Mouse (Mus musculus): ENCODE data around the gene Fbxl19.
"Not testable (repeated sequence)": the region's sequence is repeated elsewhere in the genome, so short reads cannot be mapped to it uniquely, and the experiment has no call there.

Fbxl19 gene

DNA sequence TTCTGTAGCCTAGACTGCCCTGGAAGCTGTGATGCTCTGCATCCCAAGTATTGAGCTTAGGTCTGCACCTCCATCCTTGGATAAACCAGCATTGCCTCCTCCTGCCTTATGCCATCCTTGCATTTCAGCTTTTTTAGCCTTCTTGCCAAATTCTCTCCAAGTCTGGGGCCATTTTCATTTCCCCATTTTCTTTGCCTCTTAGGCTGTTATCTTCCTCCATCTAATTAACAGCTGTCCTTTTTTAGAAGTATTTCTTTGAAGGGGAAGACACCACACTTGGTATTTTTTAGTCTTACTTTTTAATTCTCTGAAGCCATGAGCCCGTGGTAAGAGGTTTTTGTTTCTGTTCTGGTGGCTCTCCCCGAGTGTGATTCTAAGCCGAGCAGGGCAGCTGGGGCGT lies 19.3 kb downstream of the Fbxl19 start:
- in situ Hi-C loops (cut with MboI; ENCODE audit: low pct_unique_long_range_greater_than_20kb in 1 of 2, low sequenced_read_pairs in 2 of 2, unreplicated experiment in 1 of 2) = no loop called here

- in situ Hi-C loops (cut with MboI; ENCODE audit: low pct_unique_long_range_greater_than_20kb in 1 of 2, low sequenced_read_pairs in 2 of 2, unreplicated experiment in 1 of 2) = no loop called here
Observed at GRCm38 (mm10) chr7:127765756-127766155, 21.4 kb downstream of the Fbxl19 start.

DNA sequence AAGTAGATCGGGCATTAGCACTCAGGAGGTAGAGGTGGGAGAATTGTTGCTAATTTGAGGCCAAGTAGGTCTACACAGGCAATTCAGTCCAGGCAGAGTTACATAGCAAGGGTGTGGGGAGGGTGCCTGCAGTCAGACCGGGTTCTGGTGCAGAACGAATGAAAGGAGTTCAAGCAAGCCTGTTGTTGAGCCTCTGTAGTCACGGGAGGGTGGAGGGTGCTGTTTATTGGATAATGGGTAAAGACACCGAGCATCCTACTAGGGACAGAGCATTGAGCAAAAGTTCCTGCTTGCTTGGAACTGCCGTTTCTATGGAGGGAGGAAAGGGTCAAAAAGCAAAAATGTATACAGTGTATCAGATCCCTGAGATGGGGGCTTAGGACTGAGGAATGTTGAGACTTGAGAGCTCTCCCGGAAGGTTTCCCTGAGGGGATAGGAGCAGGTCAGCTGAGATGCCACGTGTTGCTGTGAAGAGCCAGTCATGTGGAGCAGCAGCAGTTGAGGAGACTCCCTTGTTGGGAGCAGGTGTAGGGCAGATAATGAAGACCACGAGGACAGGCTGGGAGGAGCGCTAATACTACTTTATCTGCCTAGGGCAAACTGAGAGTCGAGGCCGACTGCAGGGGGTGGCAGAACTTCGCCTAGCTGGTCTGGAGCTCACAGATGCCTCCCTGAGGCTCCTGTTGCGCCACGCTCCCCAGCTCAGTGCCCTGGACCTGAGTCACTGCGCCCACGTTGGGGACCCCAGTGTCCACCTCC lies 22.7 kb downstream of the Fbxl19 start:
- in situ Hi-C loops (cut with MboI; ENCODE audit: low pct_unique_long_range_greater_than_20kb in 1 of 2, low sequenced_read_pairs in 2 of 2, unreplicated experiment in 1 of 2) = no loop called here

DNA sequence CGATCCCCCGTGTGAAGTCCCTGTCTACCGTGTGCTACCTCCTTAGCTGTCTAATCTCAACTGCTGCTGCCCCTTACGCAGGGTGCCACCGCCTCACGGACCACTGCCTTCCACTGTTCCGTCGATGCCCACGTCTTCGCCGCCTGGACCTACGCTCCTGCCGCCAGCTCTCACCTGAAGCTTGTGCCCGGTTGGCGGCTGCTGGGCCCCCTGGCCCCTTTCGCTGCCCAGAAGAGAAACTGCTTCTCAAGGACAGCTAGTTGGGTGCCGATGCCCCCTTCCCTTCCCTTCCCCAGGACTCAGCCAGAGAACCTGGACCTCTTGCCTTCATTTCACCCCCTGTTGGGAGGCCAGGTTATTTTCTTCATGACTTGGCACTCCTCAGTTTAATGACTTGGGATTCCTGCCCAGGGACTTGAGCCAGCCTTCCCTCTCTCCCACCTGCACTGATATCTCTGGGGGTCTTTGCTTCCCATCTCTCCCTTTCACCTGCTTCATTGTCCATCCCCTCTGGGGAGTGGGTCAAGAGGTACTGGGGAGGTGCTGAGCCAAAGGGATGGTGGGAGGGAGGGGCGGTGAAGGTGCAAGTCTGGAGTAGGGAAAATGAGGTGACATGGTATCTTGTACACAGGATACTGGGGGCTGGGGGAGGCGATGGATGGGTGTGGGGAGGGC lies 23.5 kb downstream of the Fbxl19 start:
- in situ Hi-C loops (cut with MboI; ENCODE audit: low pct_unique_long_range_greater_than_20kb in 1 of 2, low sequenced_read_pairs in 2 of 2, unreplicated experiment in 1 of 2) = no loop called here

DNA sequence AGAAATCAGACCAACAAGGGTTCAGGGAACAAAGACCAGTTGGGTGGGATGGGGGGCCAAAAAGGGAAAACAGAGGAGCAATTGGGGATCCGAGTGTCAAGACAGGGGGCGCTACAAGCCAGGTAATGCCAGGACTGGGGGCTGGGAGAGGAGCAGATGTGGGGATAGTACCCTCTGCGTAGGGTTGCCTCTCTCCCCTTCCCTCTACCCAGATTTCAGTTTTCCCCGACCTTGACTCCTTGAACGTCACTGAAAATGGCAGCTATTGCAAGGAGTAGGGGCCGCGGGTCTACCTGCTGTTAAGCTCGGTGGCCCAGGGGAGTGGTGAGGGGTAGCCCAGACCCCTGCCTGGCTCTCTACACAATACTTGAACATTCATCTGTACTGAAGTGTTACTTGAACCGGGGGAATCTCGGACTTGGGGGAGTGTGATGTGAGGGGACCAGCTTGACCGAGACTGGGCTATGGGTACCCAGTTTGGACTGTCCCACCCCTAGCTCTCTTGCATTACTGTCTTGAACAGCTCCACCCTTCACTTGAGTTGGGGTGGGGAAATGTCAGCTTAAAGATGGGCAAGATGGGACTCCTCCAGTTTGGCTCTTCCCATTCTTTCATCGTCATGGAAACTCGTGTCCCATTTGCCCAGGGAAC lies 24.1 kb downstream of the Fbxl19 start:
- in situ Hi-C loops (cut with MboI; ENCODE audit: low pct_unique_long_range_greater_than_20kb in 1 of 2, low sequenced_read_pairs in 2 of 2, unreplicated experiment in 1 of 2) = no loop called here

DNA sequence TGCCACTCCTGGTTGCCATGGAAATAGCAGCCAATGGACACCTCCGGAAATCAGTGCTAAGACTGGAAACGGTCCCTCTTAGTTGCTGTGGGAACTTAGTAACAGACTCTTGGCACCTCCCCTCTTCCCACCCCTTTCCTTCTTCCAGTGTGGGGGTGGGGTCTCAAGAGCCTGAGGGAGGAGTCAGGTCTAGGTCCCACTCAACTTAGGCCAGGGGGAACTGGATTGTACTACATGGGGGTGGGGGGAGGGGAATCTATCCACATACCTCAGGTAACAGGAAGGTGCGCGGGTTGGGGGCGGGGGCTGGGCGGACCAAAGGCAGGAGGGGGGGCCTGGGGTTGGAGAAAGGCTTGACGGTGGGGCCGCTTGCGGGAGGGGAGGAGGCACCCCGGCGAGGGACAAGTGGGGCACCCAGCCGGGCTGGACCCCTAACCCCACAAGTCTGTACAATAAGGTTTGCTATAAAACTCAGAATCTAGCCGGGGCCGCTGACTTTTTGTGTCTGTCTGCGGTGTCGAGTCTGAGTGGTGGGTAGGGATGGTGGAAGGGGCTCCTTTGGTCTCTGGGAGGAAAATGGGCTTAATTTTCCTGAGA lies 24.8 kb downstream of the Fbxl19 start:
- in situ Hi-C loops (cut with MboI; ENCODE audit: low pct_unique_long_range_greater_than_20kb in 1 of 2, low sequenced_read_pairs in 2 of 2, unreplicated experiment in 1 of 2) = no loop called here

DNA sequence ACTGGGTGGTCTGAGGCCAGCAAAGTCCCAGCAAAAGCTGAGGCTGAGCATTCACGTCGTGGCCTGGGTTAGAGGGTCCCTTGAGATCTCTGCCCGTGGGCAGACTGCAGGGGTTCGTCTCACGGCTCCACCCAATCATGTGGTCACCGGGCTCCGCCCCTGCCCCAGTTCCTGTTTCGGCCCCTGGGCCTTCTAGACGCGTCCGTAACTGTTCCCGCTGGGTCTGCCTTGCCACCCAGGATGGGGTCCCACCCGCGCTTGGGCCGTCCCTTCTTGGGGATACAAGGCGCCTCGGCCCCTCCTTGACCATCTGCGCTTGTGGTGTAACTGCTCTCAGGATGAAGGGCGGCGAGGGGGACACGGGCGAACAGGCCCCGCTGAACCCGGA lies 25.3 kb downstream of the Fbxl19 start, which contains the start of gene Orai3:
Gene Orai3 (plus strand): TSS at position 165 of the 388 bp plus-strand sequence.
- in situ Hi-C loops (cut with MboI; ENCODE audit: low pct_unique_long_range_greater_than_20kb in 1 of 2, low sequenced_read_pairs in 2 of 2, unreplicated experiment in 1 of 2) = no loop called here

GRCm38 (mm10) chr7:127770039-127770905 lies 25.9 kb downstream of the Fbxl19 start:
- in situ Hi-C loops (cut with MboI; ENCODE audit: low pct_unique_long_range_greater_than_20kb in 1 of 2, low sequenced_read_pairs in 2 of 2, unreplicated experiment in 1 of 2) = no loop called here

DNA sequence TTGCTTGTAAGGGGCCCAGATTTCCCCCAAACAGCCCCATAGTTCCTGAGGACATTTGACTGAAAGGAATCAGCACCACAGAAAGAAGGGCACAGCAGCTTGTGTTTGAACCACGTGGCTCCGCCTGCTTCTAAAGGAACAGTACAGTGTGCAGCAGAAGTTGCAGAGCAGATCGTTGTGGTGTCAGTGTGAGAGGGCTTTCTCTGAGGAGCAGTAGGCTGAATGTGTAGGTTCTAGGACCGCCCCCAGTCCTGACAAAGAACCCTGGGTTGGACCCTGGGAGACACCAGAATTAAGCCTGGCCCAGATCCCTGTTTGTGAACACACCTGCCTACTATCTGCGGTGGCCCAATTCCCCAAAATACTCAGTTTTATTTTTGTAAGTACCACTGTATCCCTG lies 26.9 kb downstream of the Fbxl19 start:
- in situ Hi-C loops (cut with MboI; ENCODE audit: low pct_unique_long_range_greater_than_20kb in 1 of 2, low sequenced_read_pairs in 2 of 2, unreplicated experiment in 1 of 2) = no loop called here

DNA sequence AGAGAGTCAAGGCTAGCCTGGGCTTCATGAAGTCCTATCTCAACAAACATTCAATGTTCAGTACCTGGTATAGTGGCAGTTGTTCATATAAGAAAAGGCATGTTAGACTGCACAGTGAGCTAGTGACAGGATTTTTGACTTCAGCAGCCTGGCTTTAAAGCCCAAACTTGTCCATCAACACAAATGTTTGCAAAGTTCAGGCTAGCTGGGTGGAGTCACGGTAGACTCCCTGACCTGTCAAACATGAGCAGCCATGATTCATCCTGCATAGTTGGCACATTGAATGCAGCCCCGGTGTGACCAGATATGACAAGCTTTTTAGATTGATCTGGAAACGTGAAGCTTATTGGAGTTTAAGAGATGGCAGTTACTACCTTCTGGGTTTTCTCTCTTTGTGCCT lies 27.7 kb downstream of the Fbxl19 start:
- in situ Hi-C loops (cut with MboI; ENCODE audit: low pct_unique_long_range_greater_than_20kb in 1 of 2, low sequenced_read_pairs in 2 of 2, unreplicated experiment in 1 of 2) = no loop called here

DNA sequence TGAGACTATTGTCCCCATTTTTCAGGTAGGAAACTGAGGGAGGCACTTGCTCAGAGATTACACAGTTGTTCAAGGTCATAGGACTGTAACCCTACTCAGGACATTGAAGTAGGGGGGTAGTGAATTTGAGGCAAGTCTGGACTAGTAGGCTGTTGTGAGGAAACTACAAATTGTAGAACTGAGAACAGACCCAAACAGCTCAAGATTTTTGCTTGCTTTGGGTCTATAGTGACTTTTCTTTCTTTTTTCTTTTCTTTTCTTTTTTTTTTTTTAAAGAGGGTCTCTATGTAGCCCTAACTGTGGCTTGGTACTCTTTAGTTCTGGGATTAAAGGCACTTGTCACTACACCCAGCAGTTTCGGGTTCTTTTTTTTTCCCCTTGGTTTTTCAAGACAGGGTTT lies 28.2 kb downstream of the Fbxl19 start:
- in situ Hi-C loops (cut with MboI; ENCODE audit: low pct_unique_long_range_greater_than_20kb in 1 of 2, low sequenced_read_pairs in 2 of 2, unreplicated experiment in 1 of 2) = no loop called here

DNA sequence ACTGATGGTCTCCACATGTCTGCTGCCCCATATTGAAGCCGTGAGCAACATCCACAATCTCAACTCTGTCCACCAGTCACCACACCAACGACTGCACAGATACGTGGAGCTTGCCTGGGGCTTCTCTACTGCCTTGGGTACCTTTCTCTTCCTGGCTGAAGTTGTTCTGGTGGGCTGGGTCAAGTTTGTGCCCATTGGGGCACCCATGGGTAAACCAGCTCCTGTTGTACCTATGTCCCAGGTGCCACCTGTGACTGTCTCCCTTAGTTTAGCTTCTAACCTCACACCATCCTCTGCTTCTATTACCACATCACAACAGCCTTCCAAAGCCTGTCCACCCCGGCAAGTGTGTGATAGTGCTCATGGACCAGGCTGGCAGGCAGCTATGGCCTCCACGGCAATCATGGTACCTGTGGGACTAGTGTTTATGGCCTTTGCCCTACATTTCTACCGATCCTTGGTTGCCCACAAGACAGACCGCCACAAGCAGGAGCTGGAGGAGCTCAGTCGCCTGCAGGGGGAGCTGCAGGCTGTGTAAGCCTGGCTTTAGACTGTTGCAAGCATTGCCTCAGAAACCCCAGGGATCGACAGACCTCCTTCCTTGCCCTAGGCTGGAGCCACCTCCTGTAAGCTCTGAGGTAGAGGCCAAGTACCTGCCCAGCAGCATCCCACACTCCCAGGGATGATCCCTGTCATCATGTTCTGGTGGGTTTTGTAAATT lies 29.5 kb downstream of the Fbxl19 start:
- in situ Hi-C loops (cut with MboI; ENCODE audit: low pct_unique_long_range_greater_than_20kb in 1 of 2, low sequenced_read_pairs in 2 of 2, unreplicated experiment in 1 of 2) = no loop called here

DNA sequence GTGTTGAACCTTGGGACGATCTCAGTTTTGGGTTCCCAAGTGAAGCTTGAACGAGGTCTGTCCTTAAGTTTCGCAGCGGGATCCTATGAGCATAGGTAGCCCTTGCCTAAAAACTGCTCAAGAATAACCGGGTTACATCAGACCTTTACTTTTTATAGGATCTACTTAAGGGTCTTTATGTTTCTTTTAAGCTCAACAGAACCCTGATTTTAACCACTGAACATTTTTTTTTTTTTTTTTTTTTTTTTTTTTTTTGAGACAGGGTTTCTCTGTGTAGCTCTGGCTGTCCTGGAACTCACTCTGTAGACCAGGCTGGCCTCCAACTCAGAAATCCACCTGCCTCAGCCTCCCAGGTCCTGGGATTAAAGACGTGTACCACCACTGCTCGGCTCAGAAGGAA lies 31.5 kb downstream of the Fbxl19 start:
- in situ Hi-C loops (cut with MboI; ENCODE audit: low pct_unique_long_range_greater_than_20kb in 1 of 2, low sequenced_read_pairs in 2 of 2, unreplicated experiment in 1 of 2) = not testable (repeated sequence)

GRCm38 (mm10) chr7:127776426-127776825 lies 32.1 kb downstream of the Fbxl19 start, which contains the start of gene Setd1a:
Gene Setd1a (plus strand): TSS chr7:127776670.
- in situ Hi-C loops (cut with MboI; ENCODE audit: low pct_unique_long_range_greater_than_20kb in 1 of 2, low sequenced_read_pairs in 2 of 2, unreplicated experiment in 1 of 2) = no loop called here

DNA sequence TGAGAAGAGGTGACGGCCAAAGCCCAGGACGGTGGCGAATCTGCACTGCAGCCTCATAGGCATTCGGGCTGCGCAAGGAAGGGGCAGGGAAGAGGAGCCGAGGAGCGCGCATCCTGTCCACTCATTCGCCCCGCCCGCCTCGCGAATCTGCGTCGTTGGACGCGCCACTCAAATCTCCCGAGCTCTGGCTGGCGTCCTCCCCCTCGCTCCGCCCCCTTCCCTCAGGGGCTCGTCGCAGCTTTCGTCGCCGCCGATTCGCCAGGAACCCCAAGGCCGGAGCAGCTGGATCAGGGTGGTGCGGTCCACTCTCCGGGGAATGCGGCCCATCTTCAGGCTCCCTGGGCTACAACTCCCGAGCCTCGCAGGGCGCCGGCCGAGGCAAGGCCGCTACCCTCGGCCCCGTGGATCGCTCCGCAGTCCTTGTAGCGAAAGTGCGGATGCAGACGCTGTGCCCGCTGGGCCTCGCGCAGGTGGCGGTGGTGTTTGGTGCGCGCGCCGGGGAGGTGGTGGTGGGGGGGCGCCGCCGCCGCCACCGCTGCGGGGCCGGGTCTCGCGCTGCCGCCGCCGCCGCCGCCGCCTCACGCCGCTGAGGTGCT lies 32.6 kb downstream of the Fbxl19 start:
- in situ Hi-C loops (cut with MboI; ENCODE audit: low pct_unique_long_range_greater_than_20kb in 1 of 2, low sequenced_read_pairs in 2 of 2, unreplicated experiment in 1 of 2) = no loop called here

DNA sequence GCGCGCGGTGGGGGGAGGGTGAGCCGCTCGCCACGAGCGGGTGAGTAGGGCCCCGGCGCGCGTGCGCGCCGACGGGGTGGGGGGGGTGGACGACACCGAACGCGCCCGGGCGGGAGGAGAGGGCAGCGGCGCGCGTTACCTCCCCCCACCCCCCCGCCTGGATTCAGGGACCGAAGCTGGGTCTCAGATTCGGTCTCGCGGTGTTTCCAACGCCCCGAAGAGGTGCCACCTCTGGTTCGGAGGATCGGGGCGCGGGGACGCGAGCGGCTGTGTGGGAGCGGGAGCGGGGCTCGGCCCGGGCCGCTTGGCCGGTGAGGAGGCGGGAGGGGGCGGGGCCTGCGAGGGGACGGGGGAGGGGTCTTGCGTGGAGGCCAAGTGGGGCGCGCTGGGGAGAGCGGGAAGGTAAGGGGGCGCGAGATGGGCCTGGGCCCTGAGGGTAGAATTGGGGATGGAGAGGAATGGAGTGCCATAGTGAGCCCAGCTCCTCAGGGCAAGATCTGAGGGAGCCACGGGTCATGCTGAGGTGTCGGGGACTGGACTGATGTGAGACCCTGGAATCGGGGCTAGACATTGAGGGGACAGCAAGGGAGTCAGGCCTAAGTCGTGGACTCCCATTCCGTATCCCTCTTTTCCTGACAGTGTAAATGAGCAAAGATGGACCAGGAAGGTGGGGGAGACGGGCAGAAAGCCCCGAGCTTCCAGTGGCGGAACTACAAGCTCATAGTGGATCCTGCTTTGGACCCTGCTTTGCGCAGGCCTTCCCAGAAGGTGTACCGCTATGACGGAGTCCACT lies 33.3 kb downstream of the Fbxl19 start:
- in situ Hi-C loops (cut with MboI; ENCODE audit: low pct_unique_long_range_greater_than_20kb in 1 of 2, low sequenced_read_pairs in 2 of 2, unreplicated experiment in 1 of 2) = no loop called here

- in situ Hi-C loops (cut with MboI; ENCODE audit: low pct_unique_long_range_greater_than_20kb in 1 of 2, low sequenced_read_pairs in 2 of 2, unreplicated experiment in 1 of 2) = no loop called here
Observed at GRCm38 (mm10) chr7:127778350-127778749, 34.0 kb downstream of the Fbxl19 start.
